ENCODE assay signal across 15 mouse cellular contexts in the genomic region with DNA sequence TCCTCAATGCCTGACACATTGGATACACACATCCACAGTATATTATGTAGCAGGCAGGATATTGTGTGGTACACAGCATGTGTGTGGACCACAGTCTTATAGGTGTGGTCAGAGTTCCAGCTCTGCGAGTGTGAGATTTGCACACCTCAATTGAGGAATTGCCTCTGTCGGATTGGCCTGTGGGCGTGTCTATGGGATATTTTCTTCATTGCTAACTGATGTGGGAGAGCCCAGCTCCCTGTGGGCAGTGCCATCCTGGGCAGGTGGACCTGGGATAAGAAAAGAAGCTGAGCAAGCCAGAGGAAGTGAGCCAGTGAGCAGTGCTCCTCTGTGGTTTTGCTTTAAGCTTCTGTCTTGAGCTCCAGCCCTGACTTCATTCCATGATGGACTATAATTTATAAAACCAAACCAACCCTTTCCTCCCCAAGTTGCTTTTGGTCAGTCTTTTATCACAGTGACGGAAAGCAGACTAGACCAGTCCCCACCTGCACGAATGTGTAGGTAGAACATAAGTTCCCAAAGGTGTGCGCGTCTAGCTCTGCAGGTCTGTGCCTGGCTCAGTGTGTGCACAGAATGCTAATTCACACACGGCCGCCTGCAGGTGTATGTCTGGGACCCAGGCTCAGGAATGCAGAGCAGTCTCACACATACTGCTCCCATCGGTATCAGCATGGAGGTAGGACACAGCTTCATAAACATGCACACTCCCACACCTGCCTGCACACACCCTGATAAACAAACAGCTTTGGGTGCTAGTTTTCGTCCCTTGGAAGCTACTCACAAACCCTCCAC. TPM values are rescaled to one million over a fixed set of nuclear protein-coding genes. Genes with fewer than 3 reads are reported as not detected.
A peak's percentile ranks its signal among the peaks of the same experiment; 100 is the strongest.
DNase-seq lines count a peak whose midpoint lies in the region; ATAC-seq and TF ChIP-seq lines count a peak whose summit lies in the region.
"Had no signal": no experiment of that assay in that cellular context is flagged by ENCODE, and none has a peak within 500 bp of the region (broad histone marks: within the 10 kb centered on the region; RNA-seq: fewer than 3 reads in every experiment).

No protein-coding gene starts in this region.

- no peaks in the 10 kb centered on the region for H3K9me3 ChIP-seq in kidney, embryonic 14.5 days (ENCODE audit: control insufficient read depth, low read length)
- H3K9me3 ChIP-seq in liver, embryonic 15.5 days (replicated peaks) = no peaks in the 10 kb centered on the region
- H3K9me3 ChIP-seq: embryonic facial prominence, embryonic 13.5 days; forebrain, embryonic 12.5 days; midbrain, embryonic 15.5 days had no signal

- peaks cover 32% of the 10 kb centered on the region for H3K4me1 ChIP-seq in kidney, adult 2 months (ENCODE audit: control insufficient read depth, insufficient read depth, low read length)
- peaks cover 28% of the 10 kb centered on the region for H3K4me1 ChIP-seq in kidney, embryonic 14.5 days (ENCODE audit: control insufficient read depth, insufficient read depth, low read length)
- H3K4me1 ChIP-seq in liver, embryonic 15.5 days (replicated peaks) = peaks cover 58% of the 10 kb centered on the region

- no peak for TF ChIP-seq POLR2A in kidney, adult 2 months (IDR thresholded peaks at IDR 0.05; ENCODE audit: low read depth, low read length)

- no peak for TF ChIP-seq CTCF in kidney, adult 2 months (conservative IDR thresholded peaks at IDR 0.05; ENCODE audit: insufficient read depth, insufficient read length, low read depth, low read length)

- ATAC-seq in kidney, embryonic 14.5 days (ENCODE audit: low FRiP score, low TSS enrichment) = no peak
- ATAC-seq in liver, embryonic 15.5 days (ENCODE audit: insufficient read depth) = no peak
- ATAC-seq: hindbrain, postnatal 0 days; midbrain, embryonic 15.5 days; Patski had no signal

- DNase-seq in kidney, adult 2 months = peak; percentile 50
- DNase-seq in right cerebral cortex, adult 2 months (ENCODE audit: low spot score in 2 of 2) = peak; percentile 40 to 54
- DNase-seq in right cerebral cortex, postnatal 14 days = no peak
- peak; percentile 50 for DNase-seq in brain, adult 2 months (ENCODE audit: low read depth, low spot score)
- DNase-seq in urinary bladder, postnatal 14 days (ENCODE audit: low spot score) = no peak
- DNase-seq in testis, postnatal 10 days (ENCODE audit: low spot score) = no peak
- DNase-seq: cerebellum, postnatal 25 days; right cerebral cortex, adult 18-20 months had no signal

- H3K4me2 ChIP-seq in kidney, embryonic 14.5 days (replicated peaks; ENCODE audit: low read depth, low read length) = no peak overlapping the region
- peak overlapping the region; percentile 1; the same call in 1 of the 2 replicates for H3K4me2 ChIP-seq in liver, embryonic 15.5 days
- H3K4me2 ChIP-seq: embryonic facial prominence, embryonic 13.5 days; forebrain, embryonic 12.5 days; midbrain, embryonic 15.5 days had no signal

- H3K4me3 ChIP-seq in kidney, adult 2 months (ENCODE audit: insufficient read depth, low read depth, low read length) = no peak overlapping the region
- no peak overlapping the region for H3K4me3 ChIP-seq in kidney, embryonic 14.5 days (ENCODE audit: low read length)
- H3K4me3 ChIP-seq in liver, embryonic 15.5 days (replicated peaks) = no peak overlapping the region
- H3K4me3 ChIP-seq: embryonic facial prominence, embryonic 13.5 days; forebrain, embryonic 12.5 days; midbrain, embryonic 15.5 days had no signal

- H3K36me3 ChIP-seq in kidney, adult 2 months (ENCODE audit: control insufficient read depth, insufficient read depth, low read length) = peaks cover 11% of the 10 kb centered on the region
- H3K36me3 ChIP-seq in kidney, embryonic 14.5 days (ENCODE audit: control insufficient read depth, insufficient read depth, low read length) = peaks cover 25% of the 10 kb centered on the region
- H3K36me3 ChIP-seq in liver, embryonic 15.5 days (replicated peaks) = peaks cover 23% of the 10 kb centered on the region

- H3K9ac ChIP-seq in kidney, embryonic 14.5 days (ENCODE audit: low read depth, low read length) = no peak overlapping the region
- H3K9ac ChIP-seq in liver, embryonic 15.5 days = no peak overlapping the region
- H3K9ac ChIP-seq: embryonic facial prominence, embryonic 13.5 days; forebrain, embryonic 12.5 days; midbrain, embryonic 15.5 days had no signal

- H3K27me3 ChIP-seq in kidney, adult 2 months (replicated peaks; ENCODE audit: control insufficient read depth, insufficient read depth, low read length) = no peaks in the 10 kb centered on the region
- no peaks in the 10 kb centered on the region for H3K27me3 ChIP-seq in kidney, embryonic 14.5 days (ENCODE audit: control insufficient read depth, insufficient read depth, low read length)
- H3K27me3 ChIP-seq in liver, embryonic 15.5 days = no peaks in the 10 kb centered on the region
- H3K27me3 ChIP-seq: embryonic facial prominence, embryonic 13.5 days; forebrain, embryonic 12.5 days; midbrain, embryonic 15.5 days; Patski had no signal

- peak overlapping the region; percentile 64; the same call in 1 of the 2 replicates for H3K27ac ChIP-seq in kidney, adult 2 months (ENCODE audit: insufficient read depth, low read depth, low read length)
- H3K27ac ChIP-seq in kidney, embryonic 14.5 days (ENCODE audit: low read depth, low read length) = no peak overlapping the region
- 0 out of 2 replicates have a peak overlapping the region, but pooled peaks have one; percentile 2 for H3K27ac ChIP-seq in liver, embryonic 15.5 days (replicated peaks)
- H3K27ac ChIP-seq: embryonic facial prominence, embryonic 13.5 days; forebrain, embryonic 12.5 days; hindbrain, postnatal 0 days; midbrain, embryonic 15.5 days had no signal

- WGBS in kidney, adult 2 months = 60% methylated on average over 11 of the region's 11 CpGs
- WGBS in kidney, embryonic 14.5 days = 67% methylated on average over 11 of the region's 11 CpGs
- WGBS in liver, embryonic 15.5 days (ENCODE audit: insufficient replicate concordance) = 59% methylated on average over 11 of the region's 11 CpGs

RNA-seq across cellular contexts. Expression of gene Pkn1, which starts 4.4 kb away (rescaled TPM):
- polyA plus RNA-seq in kidney, adult 2 months (2012; rRNA removed) = 81.9 and 98.1 TPM in 2 replicates
- polyA plus RNA-seq in kidney, embryonic 14.5 days (2014; fragmentation: Nextera tagmentation; extraction: Ambion mirVana) = 23.8 and 36.1 TPM in 2 replicates
- polyA plus RNA-seq in liver, embryonic 15.5 days (2015; fragmentation: Nextera tagmentation; extraction: Ambion mirVana) = 11.3 and 12.8 TPM in 2 replicates

RNA-seq across cellular contexts. Expression of gene Ddx39, which starts 20.4 kb away (rescaled TPM):
- 25.1 and 28.7 TPM in 2 replicates for polyA plus RNA-seq in kidney, adult 2 months (2012; rRNA removed)
- 193 and 194 TPM in 2 replicates for polyA plus RNA-seq in kidney, embryonic 14.5 days (2014; fragmentation: Nextera tagmentation; extraction: Ambion mirVana)
- polyA plus RNA-seq in liver, embryonic 15.5 days (2015; fragmentation: Nextera tagmentation; extraction: Ambion mirVana) = 184 and 189 TPM in 2 replicates

RNA-seq across cellular contexts. Expression of gene Ptger1, which starts 28.1 kb away (rescaled TPM):
- polyA plus RNA-seq in kidney, adult 2 months (2012; rRNA removed) = 21.8 and 23.3 TPM in 2 replicates
- polyA plus RNA-seq in kidney, embryonic 14.5 days (2014; fragmentation: Nextera tagmentation; extraction: Ambion mirVana) = 0.97 and 1.3 TPM in 2 replicates
- polyA plus RNA-seq in liver, embryonic 15.5 days (2015; fragmentation: Nextera tagmentation; extraction: Ambion mirVana) = 0.36 and 0.48 TPM in 2 replicates

RNA-seq across cellular contexts. Expression of gene Gipc1, which starts 42.1 kb away (rescaled TPM):
- 57.6 and 66.6 TPM in 2 replicates for polyA plus RNA-seq in kidney, adult 2 months (2012; rRNA removed)
- 168 and 210 TPM in 2 replicates for polyA plus RNA-seq in kidney, embryonic 14.5 days (2014; fragmentation: Nextera tagmentation; extraction: Ambion mirVana)
- polyA plus RNA-seq in liver, embryonic 15.5 days (2015; fragmentation: Nextera tagmentation; extraction: Ambion mirVana) = 49.8 and 50.8 TPM in 2 replicates

RNA-seq across cellular contexts. Expression of gene Adgre5, which starts 46.6 kb away (rescaled TPM):
- polyA plus RNA-seq in kidney, adult 2 months (2012; rRNA removed) = 45.1 and 46.6 TPM in 2 replicates
- 18.6 and 30.9 TPM in 2 replicates for polyA plus RNA-seq in kidney, embryonic 14.5 days (2014; fragmentation: Nextera tagmentation; extraction: Ambion mirVana)
- 13.4 and 15.4 TPM in 2 replicates for polyA plus RNA-seq in liver, embryonic 15.5 days (2015; fragmentation: Nextera tagmentation; extraction: Ambion mirVana)

Comparison
In these comparisons a context has a peak if more than half of its experiments do, and no peak if none do; other contexts are left out.
1. DNase-seq: peak in kidney, adult 2 months (single experiment), right cerebral cortex, adult 2 months (2 of 2) and brain, adult 2 months (single experiment); none in right cerebral cortex, postnatal 14 days (single experiment), urinary bladder, postnatal 14 days (single experiment) and testis, postnatal 10 days (single experiment).